Mouse (Mus musculus) bone marrow macrophage, adult 2 months (primary cell): ENCODE measurements around the gene Erc2. TPM values are rescaled to one million over a fixed set of nuclear protein-coding genes. Genes with fewer than 3 reads are reported as not detected.

Experiments
- H3K27ac ChIP-seq: 2 replicates; pipeline ENCODE4 v1.5.1; 2012; ENCODE audit warnings: low read depth, low read length; ENCODE audit not compliant: insufficient read depth
- H3K4me1 ChIP-seq: 2 replicates; pipeline ENCODE4 v1.6.1; 2012; ENCODE audit warnings: low read length; ENCODE audit not compliant: control insufficient read depth, insufficient read depth
- H3K4me3 ChIP-seq: 2 replicates; pipeline ENCODE4 v1.5.1; 2012; ENCODE audit warnings: mild to moderate bottlenecking, low read length, moderate library complexity; ENCODE audit not compliant: insufficient read depth
- CTCF ChIP-seq: IDR thresholded peaks from 2 replicates; pipeline ENCODE4 v1.5.1; 2012; ENCODE audit warnings: low read depth, mild to moderate bottlenecking, low read length, moderate library complexity
- POLR2A ChIP-seq: IDR thresholded peaks from 2 replicates; pipeline ENCODE4 v1.6.1; 2012; ENCODE audit warnings: mild to moderate bottlenecking, low read depth, low read length, borderline replicate concordance
- polyA plus RNA-seq: library from polyadenylated mRNA; stranded (reverse); fragments of >200 nt; gene quantifications from 2 replicates; pipeline ENCODE4 v1.2.4, GENCODE M21; 2012; ENCODE audit not compliant: missing spikeins, insufficient read depth, insufficient read length

Gene Erc2
- polyA plus RNA-seq, 1 experiment: not detected

GRCm38 (mm10) chr14:28181070-28181825 lies 559.0 kb downstream of the Erc2 start:
- H3K4me3 ChIP-seq: no peak overlapping the region
- no peak overlapping the region for H3K27ac ChIP-seq
- TF ChIP-seq POLR2A (no peak), CTCF (no peak)
- H3K4me1 ChIP-seq: no peaks in the 10 kb centered on the region

GRCm38 (mm10) chr14:28192711-28193364 lies 570.6 kb downstream of the Erc2 start:
- Histone ChIP-seq H3K4me1 (no peaks in the 10 kb centered on the region), H3K4me3 (no peak overlapping the region), H3K27ac (no peak overlapping the region)
- TF ChIP-seq CTCF (no peak), POLR2A (no peak)

GRCm38 (mm10) chr14:28203874-28204273 lies 581.6 kb downstream of the Erc2 start:
- Histone ChIP-seq H3K27ac (no peak overlapping the region), H3K4me3 (no peak overlapping the region)
- TF ChIP-seq CTCF (no peak), POLR2A (no peak)

GRCm38 (mm10) chr14:28206303-28206702 lies 584.1 kb downstream of the Erc2 start:
- H3K4me1 ChIP-seq: no peaks in the 10 kb centered on the region
- no peak for TF ChIP-seq CTCF
- TF ChIP-seq POLR2A: no peak
- no peak overlapping the region for H3K27ac ChIP-seq
- no peak overlapping the region for H3K4me3 ChIP-seq

More at GRCm38 (mm10) chr14:28203874-28204273, 581.6 kb downstream of the Erc2 start:
- no peaks in the 10 kb centered on the region for H3K4me1 ChIP-seq

GRCm38 (mm10) chr14:28225550-28225949 lies 603.3 kb downstream of the Erc2 start:
- Histone ChIP-seq H3K4me3 (no peak overlapping the region), H3K4me1 (no peaks in the 10 kb centered on the region), H3K27ac (no peak overlapping the region)
- TF ChIP-seq CTCF (no peak), POLR2A (no peak)

- Histone ChIP-seq H3K4me1 (no peaks in the 10 kb centered on the region), H3K4me3 (no peak overlapping the region), H3K27ac (no peak overlapping the region)
- TF ChIP-seq POLR2A (no peak), CTCF (no peak)
Observed at GRCm38 (mm10) chr14:28230563-28230962, 608.3 kb downstream of the Erc2 start.

GRCm38 (mm10) chr14:28231241-28231640 lies 609.0 kb downstream of the Erc2 start:
- TF ChIP-seq CTCF (no peak), POLR2A (no peak)
- no peaks in the 10 kb centered on the region for H3K4me1 ChIP-seq
- no peak overlapping the region for H3K27ac ChIP-seq
- no peak overlapping the region for H3K4me3 ChIP-seq

GRCm38 (mm10) chr14:28238336-28239048 lies 616.3 kb downstream of the Erc2 start:
- no peak for TF ChIP-seq POLR2A
- TF ChIP-seq CTCF: no peak

GRCm38 (mm10) chr14:28240111-28240510 lies 617.9 kb downstream of the Erc2 start:
- Histone ChIP-seq H3K27ac (no peak overlapping the region), H3K4me3 (no peak overlapping the region), H3K4me1 (no peaks in the 10 kb centered on the region)
- TF ChIP-seq POLR2A (no peak), CTCF (no peak)

More at GRCm38 (mm10) chr14:28238336-28239048, 616.3 kb downstream of the Erc2 start:
- Histone ChIP-seq H3K4me1 (no peaks in the 10 kb centered on the region), H3K4me3 (no peak overlapping the region), H3K27ac (no peak overlapping the region)
